Mouse (Mus musculus) right cerebral cortex, adult 2 months (tissue): ENCODE results near the gene Mat2a.
A peak's percentile ranks its signal among the peaks of the same experiment; 100 is the strongest.

Experiments used
- DNase-seq, 2 experiments: peaks; one replicate each; pipeline ENCODE4 v3.0.0; 2021 to 2022; ENCODE audit warnings: low spot score in 2 of 2

The Mat2a gene

GRCm38 (mm10) chr6:72415181-72415580 lies 24.2 kb downstream of the Mat2a start:
- DNase-seq, result no peak

GRCm38 (mm10) chr6:72414076-72414756 lies 25.1 kb downstream of the Mat2a start, which contains the start of gene Ggcx:
Gene Ggcx, plus strand, starts transcription at chr6:72414308.
- DNase-seq, result peak; percentile 90 to 94

GRCm38 (mm10) chr6:72410518-72410917 lies 28.8 kb downstream of the Mat2a start:
- no peak for DNase-seq

DNA sequence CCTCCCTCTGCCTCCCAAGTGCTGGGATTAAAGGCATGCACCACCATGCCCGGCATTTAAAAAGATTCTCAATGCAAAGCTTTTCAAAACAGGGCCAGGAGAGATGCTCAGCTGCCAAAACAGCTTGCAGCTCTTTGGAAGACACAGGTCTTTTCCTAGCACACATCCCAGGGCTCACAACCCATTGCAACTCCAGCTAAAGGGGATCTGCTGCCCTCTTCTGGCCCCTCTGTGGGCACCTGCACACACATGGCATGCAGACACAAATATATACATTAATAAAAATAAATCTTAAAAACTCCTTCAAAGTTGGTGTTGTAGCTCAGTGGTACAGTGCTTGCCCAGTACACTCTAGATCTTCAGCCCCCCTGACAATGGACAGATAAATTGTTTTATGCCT lies 29.4 kb downstream of the Mat2a start:
- DNase-seq, result no peak

DNA sequence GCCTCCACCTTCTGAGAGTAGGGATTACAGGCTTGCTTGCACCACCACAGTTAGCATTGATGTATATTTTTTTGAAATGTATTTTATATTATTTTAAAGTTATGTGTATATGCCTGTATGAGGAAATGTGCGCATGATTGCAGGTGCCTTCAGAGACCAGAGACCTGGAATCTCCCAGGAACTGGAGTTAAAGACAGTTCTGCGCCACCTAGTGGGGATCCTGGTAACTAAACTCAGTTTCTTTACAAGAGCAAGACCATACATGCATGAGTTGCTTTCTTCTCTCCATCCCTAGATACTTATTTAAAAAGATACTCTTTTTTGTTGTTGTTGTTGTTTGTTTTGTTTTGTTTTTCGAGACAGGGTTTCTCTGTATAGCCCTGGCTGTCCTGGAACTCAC lies 29.8 kb downstream of the Mat2a start:
- peak; percentile 81 to 83 for DNase-seq

DNA sequence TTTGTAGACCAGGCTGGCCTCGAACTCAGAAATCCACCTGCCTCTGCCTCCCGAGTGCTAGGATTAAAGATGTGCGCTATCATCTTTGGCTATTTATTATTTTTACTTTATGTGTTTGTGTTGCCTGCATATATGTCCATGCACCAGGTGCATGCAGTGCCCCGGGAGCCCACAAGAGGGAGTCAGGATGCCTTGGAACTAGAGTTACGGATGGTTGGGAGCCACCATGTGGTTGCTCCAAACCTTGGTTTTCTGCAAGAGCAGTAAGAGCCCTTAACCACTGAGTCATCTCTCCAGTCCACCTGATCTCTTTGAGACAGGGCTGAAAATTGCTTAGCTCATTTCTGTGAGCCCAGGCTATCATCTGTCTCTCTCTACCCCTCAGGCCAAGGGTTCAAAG lies 32.2 kb downstream of the Mat2a start:
- DNase-seq, result peak; percentile 89 to 91

GRCm38 (mm10) chr6:72405356-72405755 lies 34.0 kb downstream of the Mat2a start:
- no peak for DNase-seq

- peak; percentile 78 to 85 for DNase-seq
Measured at GRCm38 (mm10) chr6:72401875-72402274, 37.5 kb downstream of the Mat2a start.

DNA sequence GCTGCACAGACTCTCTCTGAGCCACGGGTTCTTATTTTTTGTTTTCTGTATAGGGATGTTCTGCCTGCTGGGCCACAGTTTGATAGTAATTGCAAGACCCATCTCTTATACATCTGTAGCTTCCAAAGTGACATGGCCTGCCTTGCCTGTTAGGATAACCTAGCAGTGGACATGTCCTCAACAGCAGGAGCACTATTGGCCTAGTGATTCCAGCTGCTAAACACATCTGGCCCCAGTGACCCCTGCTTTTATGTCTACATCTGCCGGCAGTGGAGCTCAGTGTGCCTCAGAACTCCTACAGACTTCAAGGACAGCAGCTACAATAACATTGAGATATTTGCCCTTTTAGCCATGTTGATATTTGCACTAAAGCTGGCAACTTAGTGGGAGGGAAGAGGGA lies 39.4 kb downstream of the Mat2a start:
- no peak for DNase-seq

GRCm38 (mm10) chr6:72396837-72397251 lies 42.5 kb downstream of the Mat2a start:
- no peak for DNase-seq

DNA sequence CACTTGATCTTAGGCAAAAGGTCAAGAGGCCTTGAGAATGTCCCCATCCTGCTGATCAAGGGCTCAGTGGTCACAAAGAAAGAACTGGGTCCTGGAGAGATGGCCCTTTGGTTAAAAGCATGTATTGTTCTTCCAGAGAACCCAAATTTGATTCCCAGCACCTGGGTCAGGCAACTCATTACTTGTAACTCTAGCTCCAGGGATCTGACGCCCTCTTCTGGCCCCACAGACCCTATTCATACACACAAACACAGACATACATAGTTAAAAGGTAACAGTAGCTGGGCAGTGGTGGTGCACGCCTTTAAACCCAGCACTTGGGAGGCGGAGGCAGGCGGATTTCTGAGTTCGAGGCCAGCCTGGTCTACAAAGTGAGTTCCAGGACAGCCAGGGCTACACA lies 47.0 kb downstream of the Mat2a start:
- no peak for DNase-seq

- DNase-seq, result no peak
Measured at GRCm38 (mm10) chr6:72390795-72391521, 48.4 kb downstream of the Mat2a start.

DNA sequence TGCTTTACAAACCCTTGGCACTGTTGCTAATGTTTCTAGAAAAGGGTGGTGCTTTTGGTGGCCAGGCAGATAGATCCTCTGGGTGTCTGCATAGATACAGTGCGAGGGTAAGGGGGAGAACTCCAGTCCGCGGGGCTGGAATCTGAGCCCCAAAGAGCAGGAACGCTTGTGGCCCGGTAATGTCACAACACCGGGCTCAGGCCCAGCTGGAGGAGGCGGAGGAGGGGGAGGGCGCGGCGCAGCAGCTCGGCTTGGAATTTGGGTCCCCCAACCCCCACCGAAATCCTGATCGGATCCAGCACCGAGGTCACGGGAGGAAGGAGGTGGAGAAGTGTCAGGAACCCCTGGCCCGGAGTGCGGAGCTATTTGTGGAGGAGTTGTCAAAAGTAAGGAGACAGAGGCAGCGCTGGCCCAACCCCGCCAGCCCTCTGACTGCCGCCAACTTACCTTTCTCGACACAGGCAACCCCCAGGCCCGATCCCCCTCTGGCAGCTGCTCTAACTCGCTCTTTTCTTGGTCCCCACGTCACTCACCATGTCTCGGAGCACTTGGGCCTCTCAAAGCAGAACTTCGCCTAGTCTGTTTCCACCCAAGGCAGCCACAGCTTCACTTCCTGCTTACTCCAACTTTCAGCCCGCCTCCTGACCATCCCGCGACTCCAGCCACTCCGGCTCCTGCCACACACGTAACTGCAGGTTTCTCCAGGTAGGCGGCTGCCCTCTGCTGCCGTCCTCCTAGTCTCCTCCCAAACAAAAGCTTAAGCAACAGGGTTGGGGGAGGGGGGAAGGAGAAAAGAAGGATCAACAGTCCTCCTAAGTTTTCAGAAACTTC lies 49.2 kb downstream of the Mat2a start, which contains the start of gene Vamp8:
Vamp8 (minus strand) TSS at position 763 of the 831 bp plus-strand sequence.
- DNase-seq, result peak; percentile 33 to 40

- DNase-seq, result peak in 1 of 2 experiments; percentile 19
Measured at GRCm38 (mm10) chr6:72389471-72389940, 49.9 kb downstream of the Mat2a start.

DNA sequence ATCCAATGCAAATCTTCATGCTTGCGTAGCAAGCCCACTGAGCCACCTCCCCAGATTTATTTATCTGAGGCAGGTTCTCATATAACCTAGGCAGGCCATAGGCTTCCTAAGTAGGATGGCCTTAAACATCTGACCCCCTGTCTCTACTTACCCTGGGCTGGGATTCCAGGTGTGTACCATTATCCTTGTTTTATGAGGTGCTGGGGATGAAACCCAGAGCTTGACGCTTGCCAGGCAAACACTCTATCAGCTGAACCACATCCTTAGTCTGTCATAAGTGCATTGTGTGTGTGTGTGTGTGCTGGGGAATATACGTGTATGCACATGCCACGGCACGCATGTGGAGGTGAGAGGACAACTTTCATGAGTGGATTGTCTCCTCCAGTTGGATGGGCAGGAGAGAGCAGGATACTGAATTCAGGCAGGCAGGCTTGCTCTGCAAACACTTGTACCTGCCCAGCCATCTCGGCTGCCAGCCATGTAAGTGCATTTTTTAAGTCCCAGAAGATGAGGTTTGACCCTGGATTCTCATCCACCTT lies 50.5 kb downstream of the Mat2a start:
- DNase-seq, result no peak

- DNase-seq, result no peak
Measured at GRCm38 (mm10) chr6:72388266-72388665, 51.1 kb downstream of the Mat2a start.

DNA sequence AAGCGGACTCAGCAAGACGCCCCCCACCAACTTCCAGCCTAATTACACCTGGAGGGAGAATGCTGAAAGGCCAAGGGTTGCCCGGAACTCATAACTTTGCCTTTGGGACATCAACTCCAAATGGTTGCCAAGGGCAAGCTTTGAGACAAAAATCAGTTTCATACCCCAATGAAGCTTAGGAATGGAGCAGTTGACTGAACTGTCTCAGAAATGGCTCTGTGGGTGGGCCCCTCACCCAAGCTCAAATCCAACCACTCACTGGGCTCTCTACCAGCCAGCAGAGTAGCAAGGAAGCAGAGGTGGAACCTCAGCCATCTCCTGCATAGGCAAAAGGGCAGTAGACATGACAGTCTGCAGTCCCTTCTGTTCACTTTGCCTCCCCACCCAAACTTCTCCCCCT lies 51.5 kb downstream of the Mat2a start:
- no peak for DNase-seq

GRCm38 (mm10) chr6:72386561-72386960 lies 52.8 kb downstream of the Mat2a start:
- DNase-seq, result no peak

DNA sequence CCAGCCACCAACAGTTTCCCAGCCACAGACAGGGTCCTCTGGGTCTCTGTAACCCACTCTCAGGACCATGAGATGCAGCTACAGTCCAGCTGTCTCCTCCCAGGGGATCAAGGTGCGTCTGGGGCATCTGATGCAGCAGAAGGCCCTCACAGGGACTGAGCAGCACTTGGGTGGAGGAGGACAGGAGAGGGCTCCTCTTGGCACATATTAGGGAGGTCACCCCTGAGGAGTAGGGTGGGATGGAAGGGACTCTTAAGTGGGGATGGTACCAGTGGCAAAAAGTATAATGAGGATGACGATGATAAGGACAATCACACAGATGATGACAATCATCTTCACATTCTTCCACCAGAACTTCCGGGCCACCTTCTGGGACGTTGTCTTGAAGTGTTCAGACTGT lies 54.1 kb downstream of the Mat2a start:
- no peak for DNase-seq

DNA sequence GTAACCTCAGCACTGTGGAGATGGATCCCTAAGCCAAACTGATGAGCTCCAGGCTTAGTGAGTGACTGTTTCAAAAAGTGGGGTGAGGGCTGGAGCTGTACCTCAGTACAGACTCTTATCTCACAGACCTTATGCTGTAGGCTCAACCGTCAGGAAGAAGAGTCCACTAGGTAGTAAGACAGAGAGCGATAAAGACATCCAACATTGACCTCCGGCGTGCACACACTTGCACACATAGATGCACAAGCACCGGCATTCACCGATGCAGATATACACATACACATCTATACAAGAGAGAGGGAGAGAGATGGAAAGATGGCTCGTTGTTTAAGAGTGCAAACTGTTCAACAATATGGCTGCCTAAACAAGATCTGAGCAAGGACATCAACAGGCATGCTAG lies 55.4 kb downstream of the Mat2a start:
- no peak for DNase-seq

GRCm38 (mm10) chr6:72383142-72383820 lies 56.1 kb downstream of the Mat2a start:
- DNase-seq, result no peak
